Mouse (Mus musculus): ENCODE measurements around the gene Dbndd2.
A peak's percentile ranks its signal among the peaks of the same experiment; 100 is the strongest.

The Dbndd2 gene

DNA sequence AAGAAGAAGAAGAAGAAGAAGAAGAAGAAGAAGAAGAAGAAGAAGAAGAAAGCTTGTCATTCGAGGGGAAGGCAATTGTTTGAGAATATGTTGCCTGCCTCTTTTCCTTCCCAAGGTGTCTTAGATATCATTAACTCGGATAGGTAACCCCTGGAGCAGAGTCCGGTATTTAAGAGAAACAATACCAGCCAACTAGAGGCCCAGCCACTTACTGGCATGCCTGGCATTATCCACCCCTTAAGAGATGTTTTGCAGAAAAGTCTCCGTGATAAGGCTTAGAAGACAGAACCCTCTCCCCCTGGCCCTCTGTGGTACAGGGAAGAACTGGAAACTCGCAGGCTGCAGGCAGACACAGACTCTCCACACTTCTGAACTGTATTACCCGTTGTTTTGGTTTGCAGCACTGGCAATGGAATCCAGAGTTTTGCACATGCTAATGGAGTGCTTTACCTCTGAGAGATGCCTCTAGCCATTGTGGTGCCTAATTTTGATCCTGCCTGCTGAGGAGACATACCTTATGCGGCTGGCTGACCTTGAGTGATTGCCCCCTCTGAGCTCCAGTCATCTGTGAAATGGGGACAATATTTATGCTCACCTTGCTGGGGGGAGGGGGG lies 31.9 kb upstream of the Dbndd2 start:
- no peak for DNase-seq (ENCODE audit: low spot score)

DNA sequence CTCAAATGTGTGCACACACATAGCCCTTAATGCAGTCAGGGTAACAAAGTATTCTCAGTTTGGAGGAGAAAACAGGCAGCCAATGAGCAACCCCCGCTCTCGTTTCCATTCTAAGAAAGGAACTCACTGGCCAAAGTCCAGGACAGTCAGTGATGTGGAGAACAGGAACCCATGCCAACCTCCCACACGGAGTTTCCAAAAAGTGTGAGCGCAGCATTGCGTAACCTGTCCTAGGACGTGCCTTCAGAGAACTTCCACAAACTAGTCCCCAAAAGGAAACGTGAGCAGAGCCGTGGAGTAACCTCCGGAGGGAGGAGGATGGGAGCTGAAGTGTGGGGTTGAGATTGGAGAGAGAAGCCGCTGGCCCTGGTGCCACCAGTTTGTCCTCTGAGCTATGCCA lies 31.1 kb upstream of the Dbndd2 start:
- peak; percentile 71 for DNase-seq (ENCODE audit: low spot score)

GRCm38 (mm10) chr2:164455421-164456190 lies 30.3 kb upstream of the Dbndd2 start:
- no peak for DNase-seq (ENCODE audit: low spot score)

- no peak for DNase-seq (ENCODE audit: low spot score)
These were observed 29.5 kb upstream of the Dbndd2 start for GRCm38 (mm10) chr2:164456413-164456812.

- DNase-seq (ENCODE audit: low spot score), result no peak
These were observed 29.0 kb upstream of the Dbndd2 start, which contains the start of gene Sys1 for GRCm38 (mm10) chr2:164456864-164457300. Sys1 (plus strand) TSS chr2:164456964.

- DNase-seq (ENCODE audit: low spot score), result no peak
These were observed 28.0 kb upstream of the Dbndd2 start for GRCm38 (mm10) chr2:164457942-164458341.

- DNase-seq (ENCODE audit: low spot score), result no peak
These were observed 27.4 kb upstream of the Dbndd2 start for GRCm38 (mm10) chr2:164458535-164458934.

- DNase-seq (ENCODE audit: low spot score), result peak; percentile 97
These were observed 25.0 kb upstream of the Dbndd2 start, which contains the start of gene Gm20458 for GRCm38 (mm10) chr2:164460745-164461551. Gm20458 (plus strand) TSS chr2:164460967.

DNA sequence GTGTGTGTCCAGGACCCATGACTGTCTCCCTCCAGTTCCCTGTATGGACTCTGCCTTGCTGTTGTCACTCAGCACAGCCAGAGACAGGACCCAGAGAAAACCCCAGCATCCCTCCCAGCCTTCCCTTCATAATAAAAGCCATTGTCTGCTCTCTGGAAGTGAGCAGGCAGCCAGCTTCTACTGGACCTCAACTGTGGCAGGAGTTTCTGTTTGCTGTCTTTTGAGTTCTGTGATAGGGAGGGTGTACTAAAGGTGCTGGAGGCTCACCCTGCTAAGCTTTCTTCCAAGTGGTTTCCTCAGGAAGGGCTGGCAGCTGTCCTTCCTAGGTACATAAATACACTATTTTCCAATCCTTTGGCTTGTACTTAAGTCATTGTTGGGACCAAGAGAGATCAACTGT lies 20.7 kb upstream of the Dbndd2 start:
- DNase-seq (ENCODE audit: low spot score), result no peak

GRCm38 (mm10) chr2:164466787-164467186 lies 19.1 kb upstream of the Dbndd2 start:
- no peak for DNase-seq (ENCODE audit: low spot score)

DNA sequence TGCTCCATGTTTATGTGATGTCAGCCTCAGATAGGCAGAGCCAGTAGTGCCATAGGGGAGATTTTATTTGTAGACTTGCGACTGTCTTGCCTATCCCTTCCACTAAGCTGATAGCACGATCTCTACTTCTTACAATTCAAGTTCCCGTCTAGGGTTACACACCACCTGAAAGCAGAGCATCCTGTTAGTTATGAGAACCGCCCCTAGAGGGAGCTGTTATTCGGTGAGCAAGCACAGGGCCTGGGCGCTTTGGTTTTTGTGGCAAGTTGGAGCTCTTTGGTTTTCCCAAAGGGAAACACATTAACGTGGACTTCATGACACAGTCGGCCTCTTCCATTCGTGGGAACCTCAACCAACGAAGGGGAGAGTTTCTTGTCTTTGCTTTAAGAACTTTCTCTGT lies 15.7 kb upstream of the Dbndd2 start:
- no peak for DNase-seq (ENCODE audit: low spot score)

GRCm38 (mm10) chr2:164473624-164474023 lies 12.3 kb upstream of the Dbndd2 start, which contains the start of gene Trp53tg5:
Trp53tg5 (minus strand) TSS chr2:164473724.
- no peak for DNase-seq (ENCODE audit: low spot score)

GRCm38 (mm10) chr2:164486258-164487114 lies 580 bp downstream of the Dbndd2 start:
- no peak for DNase-seq (ENCODE audit: low spot score)

DNA sequence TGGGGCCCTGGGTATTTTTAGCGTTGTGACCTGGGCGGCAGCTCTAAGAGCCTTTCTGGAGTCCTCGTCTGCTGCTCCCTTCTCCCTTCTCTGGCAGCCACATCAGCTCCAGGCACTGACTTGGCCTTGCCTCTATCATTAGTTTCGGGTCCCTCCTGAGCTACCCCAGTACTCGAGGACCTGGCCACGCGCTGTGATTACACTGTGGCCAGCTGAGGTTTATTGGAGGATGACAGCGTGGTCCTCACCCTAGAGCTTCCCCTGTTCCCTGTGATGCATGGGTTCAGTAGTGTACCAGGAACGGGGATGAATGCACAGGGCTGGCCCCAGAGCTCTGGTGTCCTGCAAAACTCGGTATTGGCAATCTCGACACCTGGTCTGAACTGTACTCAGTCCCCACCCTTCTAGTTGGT lies 1.2 kb downstream of the Dbndd2 start:
- no peak for DNase-seq (ENCODE audit: low spot score)

DNA sequence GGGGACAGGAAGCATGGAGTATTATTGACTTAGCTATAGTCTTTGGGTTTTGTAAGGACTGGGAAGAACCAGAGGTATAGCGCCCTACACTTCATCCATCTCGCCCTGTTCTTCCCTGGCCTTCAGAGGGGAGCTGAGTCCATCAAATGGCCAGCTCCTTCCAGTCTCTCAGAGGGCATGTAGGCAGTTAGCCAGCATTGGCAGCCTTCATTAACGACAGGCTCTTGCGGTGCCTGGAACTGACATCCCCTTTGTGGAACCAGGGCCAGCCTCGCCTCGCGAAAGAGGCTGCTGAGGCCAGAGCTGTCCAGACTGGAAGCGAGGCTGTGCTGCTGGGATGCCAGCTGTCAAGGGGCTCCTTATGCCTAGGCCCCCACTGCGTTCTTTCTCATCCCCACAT lies 1.9 kb downstream of the Dbndd2 start:
- DNase-seq (ENCODE audit: low spot score), result no peak

- no peak for DNase-seq (ENCODE audit: low spot score)
These were observed 8.2 kb downstream of the Dbndd2 start for GRCm38 (mm10) chr2:164494126-164494525.

DNA sequence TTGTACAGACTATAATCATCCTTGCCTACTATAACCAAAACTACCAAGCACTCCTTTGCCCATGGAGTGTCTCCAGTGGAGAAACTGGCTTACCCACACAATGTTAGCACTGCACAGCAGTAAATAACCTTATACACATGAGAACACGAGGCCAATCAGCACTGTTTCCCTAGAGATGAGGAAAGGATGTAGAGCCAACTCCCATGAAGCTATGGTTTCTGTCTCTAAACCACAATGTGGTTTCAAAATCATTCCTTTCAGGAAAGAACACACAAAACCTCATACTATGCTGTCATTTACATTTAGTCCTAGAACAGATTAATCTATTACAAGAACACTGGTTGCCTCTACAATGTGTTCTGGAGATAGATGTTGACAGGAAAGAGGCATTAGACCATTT lies 10.4 kb downstream of the Dbndd2 start:
- DNase-seq (ENCODE audit: low spot score), result no peak

DNA sequence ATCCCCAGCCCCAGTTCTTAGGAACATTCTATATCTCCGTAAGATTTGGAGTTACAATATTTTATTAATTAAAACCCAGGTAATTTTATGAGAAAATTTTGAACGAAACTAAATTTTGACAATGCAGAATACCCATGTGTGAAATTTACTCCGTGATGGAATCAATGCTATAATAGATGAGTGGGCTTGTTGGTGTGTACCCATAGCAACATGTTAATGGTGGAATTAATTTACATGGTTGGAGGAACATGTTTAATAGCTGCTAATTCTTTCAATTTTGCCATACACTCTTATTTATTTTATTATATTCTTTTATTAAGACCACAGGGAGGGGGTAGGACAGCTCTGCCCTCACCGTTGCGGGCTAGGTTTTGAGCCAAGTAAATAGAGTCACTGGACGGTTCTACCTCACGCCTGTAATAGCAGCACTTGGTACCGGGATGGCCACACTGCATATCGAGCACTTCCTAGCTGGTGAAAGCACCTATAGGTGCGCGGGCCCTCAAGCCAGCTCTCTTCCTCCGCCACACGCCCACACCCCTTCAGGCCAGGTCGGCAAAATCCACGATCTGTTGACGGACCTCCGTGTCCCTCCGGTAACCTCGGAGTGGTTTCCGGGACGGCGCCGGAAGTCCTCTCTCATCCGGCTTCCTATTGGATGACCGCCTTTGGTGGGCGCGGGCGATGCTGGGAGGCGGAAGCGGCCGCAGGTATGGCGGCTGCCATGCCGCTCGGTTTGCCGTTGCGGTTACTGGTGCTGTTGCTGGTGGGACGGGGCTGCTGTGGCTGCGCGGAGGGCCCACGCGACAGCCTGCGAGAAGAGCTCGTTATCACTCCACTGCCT lies 11.2 kb downstream of the Dbndd2 start, which contains the start of gene Pigt:
TSS of gene Pigt (plus strand) at position 674 of the 844 bp plus-strand sequence.
- DNase-seq (ENCODE audit: low spot score), result peak; percentile 77

GRCm38 (mm10) chr2:164497691-164498268 lies 11.9 kb downstream of the Dbndd2 start:
- no peak for DNase-seq (ENCODE audit: low spot score)

DNA sequence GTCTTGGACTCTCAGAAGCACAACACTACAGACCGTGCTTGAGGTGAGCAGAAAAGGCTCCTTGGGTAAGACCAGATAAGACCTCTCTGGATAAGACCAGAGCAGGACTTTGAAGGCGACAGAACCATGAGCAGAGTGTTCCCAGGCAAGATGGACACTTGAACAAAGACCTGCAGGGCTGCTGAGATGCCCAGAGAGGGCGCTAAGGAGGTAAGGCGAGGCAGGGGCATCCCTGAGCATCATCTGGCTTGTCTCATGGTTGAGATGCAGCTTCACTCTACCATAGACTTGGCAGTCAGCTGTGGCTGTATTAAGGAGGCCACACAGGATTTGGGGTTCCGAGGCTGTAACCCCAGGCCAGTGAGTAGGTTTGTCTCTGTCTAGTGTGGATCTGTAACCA lies 13.4 kb downstream of the Dbndd2 start:
- no peak for DNase-seq (ENCODE audit: low spot score)

Measured in ovary, adult 18-20 months (tissue).